Mouse (Mus musculus): ENCODE measurements around the gene Ybey. TPM values are rescaled to one million over a fixed set of nuclear protein-coding genes. Genes with fewer than 3 reads are reported as not detected.

Gene Ybey
- total RNA-seq, 2 experiments from 2014 or later, result 3.2 to 3.5 TPM

GRCm38 (mm10) chr10:76442178-76443088, 26.5 kb downstream of the Ybey start, which contains the start of gene Pcnt:
Gene Pcnt (minus strand): TSS chr10:76442786.
- DNase-seq, result peak; percentile 98 to 99

GRCm38 (mm10) chr10:76440281-76440680, 28.6 kb downstream of the Ybey start, which contains the start of gene AC141477.1:
Gene AC141477.1 (minus strand): TSS chr10:76440444.
- no peak for DNase-seq

GRCm38 (mm10) chr10:76439107-76439890, 29.6 kb downstream of the Ybey start:
- DNase-seq, result no peak

- no peak for DNase-seq
These were observed 35.0 kb downstream of the Ybey start for GRCm38 (mm10) chr10:76433925-76434324.

GRCm38 (mm10) chr10:76425674-76426073, 43.2 kb downstream of the Ybey start:
- no peak for DNase-seq

GRCm38 (mm10) chr10:76416811-76417210, 52.1 kb downstream of the Ybey start:
- peak; percentile 71 to 85 for DNase-seq

Other genes starting within 250 kb of the Ybey start
- 10 to 100 TPM; 10.8 to 12.6 TPM for gene Prmt2, start 231.2 kb downstream of the Ybey start, total RNA-seq (2021)
- gene S100b, start 215.3 kb downstream of the Ybey start, total RNA-seq (2021), result 1 to 10 TPM; 2.0 to 2.8 TPM
- gene Dip2a, start 123.8 kb downstream of the Ybey start, total RNA-seq (2021), result 1 to 10 TPM; 7.6 to 7.8 TPM
- gene AC141477.1, start 28.7 kb downstream of the Ybey start, total RNA-seq (2021), result not detected
- gene Pcnt, start 26.3 kb downstream of the Ybey start, total RNA-seq (2021), result 10 to 100 TPM; 37.5 to 55.8 TPM
- gene 2610028H24Rik, start 20.0 kb downstream of the Ybey start, total RNA-seq (2021), result under 1 TPM in 1 of 2 experiments, not detected in 1; 0.62 TPM
- 10 to 100 TPM; 23.1 to 27.5 TPM for gene Mcm3ap, start 187 bp downstream of the Ybey start, total RNA-seq (2021)
- 1 to 10 TPM; 7.1 to 8.0 TPM for gene Lss, start 62.5 kb upstream of the Ybey start, total RNA-seq (2021)
- gene Spatc1l, start 93.2 kb upstream of the Ybey start, total RNA-seq (2021), result not detected
- not detected for gene Ftcd, start 106.5 kb upstream of the Ybey start, total RNA-seq (2021)
- 10 to 100 TPM; 45.4 to 46.4 TPM for gene Col6a2, start 154.5 kb upstream of the Ybey start, total RNA-seq (2021)

All from heart, adult 18-20 months (tissue).